Mouse (Mus musculus) cerebellum, adult 2 months (tissue): ENCODE results near the gene Ndufa12.

Source experiments
- CTCF ChIP-seq: fragments of 200-500 bp; IDR thresholded peaks from 2 replicates; pipeline ENCODE4 v1.5.1; 2011; ENCODE audit warnings: low read depth, mild to moderate bottlenecking, control low read depth, low read length, moderate library complexity, borderline replicate concordance; ENCODE audit not compliant: insufficient read depth
- POLR2A ChIP-seq: fragments of 200-500 bp; IDR thresholded peaks from 2 replicates; pipeline ENCODE4 v1.6.1; 2011; ENCODE audit warnings: low read length, control low read depth, borderline replicate concordance; ENCODE audit not compliant: insufficient read depth

DNA sequence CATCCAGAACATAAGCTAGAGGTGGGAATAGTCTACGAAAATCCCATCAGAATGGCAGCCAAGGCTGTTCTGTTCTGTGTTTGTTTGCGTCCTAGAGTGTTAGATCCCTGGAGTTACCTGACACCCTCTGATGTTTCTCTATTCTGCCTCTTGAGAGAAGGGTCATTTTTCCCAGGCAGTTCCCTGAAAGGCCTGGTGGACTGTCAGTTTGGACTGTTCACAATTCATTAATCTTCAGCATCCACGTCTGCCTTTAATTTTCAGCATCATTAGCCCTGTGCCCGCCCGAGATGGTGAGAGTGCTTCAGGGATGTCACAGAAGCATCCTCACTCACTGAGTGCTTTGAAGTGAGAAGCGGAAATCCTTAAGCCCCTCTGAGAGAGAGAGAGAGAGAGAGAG is 57.2 kb downstream of the Ndufa12 start:
- TF ChIP-seq CTCF (no peak), POLR2A (no peak)
